Mouse (Mus musculus): Measurements from ENCODE around the gene Peli3.

GRCm38 (mm10) chr19:4927904-4928531, 14.9 kb downstream of the Peli3 start, which contains the start of gene Dpp3:
- TF ChIP-seq POLR2A (IDR thresholded peaks at IDR 0.05; ENCODE audit: low read depth, low read length), result peak; percentile 73; the same call in 1 of the 2 replicates
- peak; percentile 13; the same call in 1 of the 2 replicates for TF ChIP-seq CTCF (IDR thresholded peaks at IDR 0.05; ENCODE audit: extremely low read depth, insufficient read length, insufficient replicate concordance, low read depth, low read length)

All from small intestine, adult 2 months (tissue).